Mouse (Mus musculus) bone marrow, adult 2 months (tissue): ENCODE data around the gene Lsamp. TPM values are rescaled to one million over a fixed set of nuclear protein-coding genes. Genes with fewer than 3 reads are reported as not detected.

Experiments
- H3K27ac ChIP-seq: fragments of 200-500 bp; 2 replicates; pipeline ENCODE4 v1.5.1; 2012; ENCODE audit warnings: low read depth, mild to moderate bottlenecking, control low read depth, inconsistent platforms, low read length; ENCODE audit not compliant: control insufficient read depth, poor library complexity, insufficient read depth
- H3K4me1 ChIP-seq: fragments of 200-500 bp; 2 replicates; pipeline ENCODE4 v1.6.1; 2011; ENCODE audit warnings: low read length; ENCODE audit not compliant: control insufficient read depth, insufficient read depth
- H3K4me3 ChIP-seq: fragments of 200-500 bp; replicated peaks from 2 replicates; pipeline ENCODE3; 2011; ENCODE audit warnings: mild to moderate bottlenecking, low read depth, low read length, control low read depth; ENCODE audit not compliant: control insufficient read depth
- CTCF ChIP-seq: fragments of 200-500 bp; IDR thresholded peaks from 2 replicates; pipeline ENCODE4 v1.5.1; 2011; ENCODE audit warnings: low read length, control low read depth; ENCODE audit not compliant: control insufficient read depth, insufficient read depth
- POLR2A ChIP-seq: fragments of 200-500 bp; IDR thresholded peaks from 2 replicates; pipeline ENCODE4 v1.6.1; 2011; ENCODE audit warnings: low read depth, mild to moderate bottlenecking, control low read depth, low read length, borderline replicate concordance; ENCODE audit not compliant: control insufficient read depth
- WGBS: fragments of 180-500 bp; shearing (Covaris S2); methylation state at CpG from one replicate; pipeline ENCODE4 v1.1.7; 2018; 5-methylcytosine and 5-hydroxymethylcytosine counted together
- polyA plus RNA-seq: library from polyadenylated mRNA; stranded (reverse); fragments of >200 nt; gene quantifications from 2 replicates; pipeline ENCODE4 v1.2.4, GENCODE M21; 2011; ENCODE audit warnings: low replicate concordance; ENCODE audit not compliant: missing spikeins, insufficient read depth, insufficient read length

Gene Lsamp
- polyA plus RNA-seq, 1 experiment, result not detected

DNA sequence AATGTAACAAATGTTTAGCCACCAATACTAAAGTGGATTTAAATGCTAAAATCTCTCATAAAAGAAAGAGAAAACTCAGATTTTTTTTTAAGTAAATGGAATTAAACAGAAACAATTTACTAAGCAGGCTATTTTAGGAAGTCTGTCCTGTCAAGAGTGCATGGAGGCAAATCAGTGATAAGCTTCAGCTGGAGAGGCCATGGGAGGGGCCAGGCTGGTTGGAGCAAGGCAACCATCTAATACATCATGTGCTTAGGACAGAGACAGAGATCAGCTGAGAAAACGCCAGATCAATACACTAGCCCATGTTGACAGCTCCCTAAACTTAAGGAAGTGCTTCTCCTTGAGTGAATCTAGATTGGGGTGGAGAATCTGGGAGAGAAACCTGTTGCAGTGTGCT lies 1793.4 kb downstream of the Lsamp start:
- H3K4me1 ChIP-seq, result no peaks in the 10 kb centered on the region
- no peak overlapping the region for H3K4me3 ChIP-seq
- TF ChIP-seq POLR2A, result no peak
- TF ChIP-seq CTCF, result no peak
- WGBS, result 78% methylated on average over 1 of the region's 1 CpGs
- H3K27ac ChIP-seq, result no peak overlapping the region

DNA sequence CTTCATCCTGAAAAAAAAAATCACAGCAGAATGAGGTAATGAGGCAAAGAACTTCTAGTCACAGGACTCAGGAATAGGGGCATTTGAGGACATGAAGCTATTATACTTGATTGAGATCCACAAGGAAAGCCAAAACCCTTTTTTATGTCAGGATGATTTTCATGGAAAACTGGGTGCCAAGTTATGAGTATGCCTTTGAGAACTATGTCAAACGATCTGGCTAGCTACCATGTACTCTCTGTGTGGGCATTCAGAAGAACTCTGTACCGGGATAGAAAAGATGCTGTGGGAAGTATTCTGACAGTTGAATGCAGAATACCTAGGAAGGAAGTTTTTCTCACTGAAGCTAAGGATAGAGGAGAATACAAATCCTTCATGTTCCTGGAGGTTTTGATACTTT lies 1801.4 kb downstream of the Lsamp start:
- H3K4me3 ChIP-seq, result no peak overlapping the region
- 73% methylated on average over 2 of the region's 2 CpGs for WGBS
- TF ChIP-seq POLR2A (no peak), CTCF (no peak)
- no peaks in the 10 kb centered on the region for H3K4me1 ChIP-seq
- H3K27ac ChIP-seq, result no peak overlapping the region

DNA sequence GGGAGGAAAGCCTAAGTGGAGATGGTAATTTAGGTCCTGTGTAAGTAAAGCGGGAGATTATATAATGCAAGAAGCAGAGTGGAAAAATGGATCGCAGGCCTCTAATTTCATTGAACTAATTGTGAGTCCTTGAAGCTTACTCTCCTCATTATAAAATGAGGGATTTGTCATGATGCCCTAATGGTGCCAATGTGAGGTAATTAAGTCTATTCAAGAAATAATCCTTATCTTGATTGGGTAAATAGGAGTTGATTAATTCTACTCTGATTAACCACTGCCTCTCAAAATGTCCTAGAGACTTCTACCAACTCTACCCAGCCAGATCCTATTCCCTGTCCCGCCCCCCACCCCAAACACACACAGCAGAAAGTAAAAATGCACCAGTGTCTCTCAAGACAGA lies 1802.5 kb downstream of the Lsamp start:
- no peak overlapping the region for H3K4me3 ChIP-seq
- H3K4me1 ChIP-seq, result no peaks in the 10 kb centered on the region
- H3K27ac ChIP-seq, result no peak overlapping the region
- TF ChIP-seq POLR2A (no peak), CTCF (no peak)
- 77% methylated on average over 3 of the region's 3 CpGs for WGBS

DNA sequence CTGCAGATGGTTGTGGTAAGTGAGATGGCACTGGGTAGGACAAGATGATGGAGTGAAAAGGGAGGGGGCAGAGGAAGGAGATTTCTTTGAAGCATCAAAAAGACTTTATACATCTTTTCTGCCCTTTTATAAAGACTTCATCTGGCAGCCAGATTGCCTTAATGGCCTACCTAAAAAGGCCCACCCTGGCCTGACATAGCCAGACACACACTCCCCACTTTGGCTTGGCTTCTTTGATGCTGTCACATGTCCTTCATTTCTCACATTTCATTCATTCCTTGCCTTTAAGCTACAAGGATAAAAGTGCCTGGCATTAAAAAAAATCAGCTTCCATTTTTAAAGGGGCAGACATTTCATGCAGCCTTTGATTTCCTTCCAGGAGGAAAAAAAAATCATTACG lies 1803.0 kb downstream of the Lsamp start:
- no peak for TF ChIP-seq CTCF
- TF ChIP-seq POLR2A, result no peak
- Histone ChIP-seq H3K4me3 (no peak overlapping the region), H3K27ac (no peak overlapping the region), H3K4me1 (no peaks in the 10 kb centered on the region)
- WGBS, result 71% methylated on average over 1 of the region's 1 CpGs

DNA sequence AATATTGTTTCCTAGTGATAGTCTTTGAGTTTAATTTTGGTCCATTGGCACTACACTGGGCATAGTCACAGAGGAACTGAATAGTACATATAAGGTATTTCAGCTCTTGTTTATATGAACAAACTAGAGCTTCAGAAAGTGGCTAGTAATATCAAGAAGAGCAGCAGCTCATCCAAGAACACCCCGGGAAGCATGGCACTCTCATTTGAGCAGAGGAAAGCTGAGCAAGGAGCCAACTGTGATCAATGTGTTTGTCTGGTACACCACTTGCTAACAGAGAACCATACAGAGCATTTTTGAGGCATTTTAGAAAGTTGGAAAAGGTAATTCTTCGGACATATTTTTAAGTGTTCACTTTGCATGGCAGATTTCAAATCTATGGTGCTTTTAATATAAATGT lies 1805.9 kb downstream of the Lsamp start:
- no peaks in the 10 kb centered on the region for H3K4me1 ChIP-seq
- no peak for TF ChIP-seq CTCF
- no peak overlapping the region for H3K4me3 ChIP-seq
- H3K27ac ChIP-seq, result no peak overlapping the region
- 69% methylated on average over 2 of the region's 2 CpGs for WGBS

DNA sequence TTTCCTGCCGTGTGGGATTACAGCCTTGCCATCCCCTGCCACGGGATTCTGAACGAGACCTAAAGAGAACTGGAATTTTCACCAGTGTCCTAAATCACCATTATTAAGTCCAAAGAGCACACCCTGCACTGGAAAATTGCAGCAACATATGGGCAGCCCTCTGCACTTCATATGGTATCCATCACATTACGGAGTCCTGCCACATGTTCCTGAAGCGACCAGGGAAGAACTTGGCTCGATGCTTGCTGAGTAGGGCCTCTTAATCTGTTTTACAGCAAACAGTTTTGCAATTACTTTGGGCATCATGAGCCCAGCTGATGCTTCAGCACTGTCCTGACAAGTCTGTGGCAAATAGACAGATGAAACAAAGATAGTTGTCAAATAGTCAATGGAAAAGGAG lies 1836.2 kb downstream of the Lsamp start:
- H3K4me1 ChIP-seq, result no peaks in the 10 kb centered on the region
- H3K4me3 ChIP-seq, result no peak overlapping the region
- H3K27ac ChIP-seq, result no peak overlapping the region
- WGBS, result 86% methylated on average over 6 of the region's 6 CpGs
- TF ChIP-seq CTCF (no peak), POLR2A (no peak)

DNA sequence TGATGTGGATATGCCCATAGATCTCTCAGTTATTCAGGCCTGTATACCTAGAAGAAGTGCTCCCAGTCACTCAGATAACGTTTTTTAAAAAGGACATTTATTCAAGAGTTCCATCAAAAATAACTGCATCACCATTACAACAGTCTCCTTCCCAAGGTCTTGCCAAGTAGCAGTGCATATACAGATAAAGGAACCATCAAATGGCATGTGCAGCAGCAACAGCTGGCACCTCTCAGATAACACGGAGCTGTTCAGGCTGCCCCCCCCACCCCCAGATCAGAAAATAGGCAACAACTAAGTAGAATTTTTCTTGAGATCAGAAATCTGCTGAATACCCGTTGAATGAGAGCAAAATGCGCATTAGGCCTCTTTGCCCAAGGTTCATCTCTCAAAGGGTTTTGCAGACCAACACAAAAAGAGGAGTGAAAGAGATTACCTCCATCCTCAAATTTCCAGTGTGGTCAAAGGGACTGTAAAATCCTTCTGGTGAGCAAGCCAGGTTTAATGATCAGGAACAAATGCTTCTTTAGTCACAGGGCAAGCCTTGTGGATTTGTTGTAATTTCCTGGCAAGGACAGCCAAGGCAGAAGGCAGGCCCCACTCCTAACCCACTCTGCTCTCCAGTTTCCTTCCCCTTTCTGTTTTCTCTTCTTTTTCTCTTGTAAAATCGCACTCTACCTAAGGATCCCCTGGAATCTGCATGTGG lies 1842.9 kb downstream of the Lsamp start:
- 46% methylated on average over 5 of the region's 5 CpGs for WGBS
- TF ChIP-seq CTCF (no peak), POLR2A (no peak)

DNA sequence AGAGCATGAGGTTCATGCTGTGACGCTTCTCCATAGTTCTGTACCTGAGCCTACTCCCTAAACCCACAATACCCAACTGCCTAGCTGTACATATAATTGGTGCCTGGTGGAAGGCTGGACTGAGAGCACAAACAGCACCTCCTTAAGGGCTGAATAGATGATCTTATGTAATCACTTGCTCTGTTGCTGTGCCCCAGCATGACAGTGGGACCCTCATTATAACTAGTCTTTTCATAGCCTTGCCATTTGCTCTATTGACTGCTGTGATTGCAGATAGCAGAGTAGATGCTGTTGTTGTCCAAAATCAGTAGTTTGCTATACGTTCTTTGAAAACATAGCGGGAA lies 1843.4 kb downstream of the Lsamp start:
- 74% methylated on average over 3 of the region's 3 CpGs for WGBS
- Histone ChIP-seq H3K4me3 (no peak overlapping the region), H3K27ac (no peak overlapping the region), H3K4me1 (no peaks in the 10 kb centered on the region)
- TF ChIP-seq POLR2A, result no peak
- no peak for TF ChIP-seq CTCF

More for the DNA sequence above, 1842.9 kb downstream of the Lsamp start:
- H3K27ac ChIP-seq, result no peak overlapping the region
- H3K4me3 ChIP-seq, result no peak overlapping the region
- no peaks in the 10 kb centered on the region for H3K4me1 ChIP-seq

DNA sequence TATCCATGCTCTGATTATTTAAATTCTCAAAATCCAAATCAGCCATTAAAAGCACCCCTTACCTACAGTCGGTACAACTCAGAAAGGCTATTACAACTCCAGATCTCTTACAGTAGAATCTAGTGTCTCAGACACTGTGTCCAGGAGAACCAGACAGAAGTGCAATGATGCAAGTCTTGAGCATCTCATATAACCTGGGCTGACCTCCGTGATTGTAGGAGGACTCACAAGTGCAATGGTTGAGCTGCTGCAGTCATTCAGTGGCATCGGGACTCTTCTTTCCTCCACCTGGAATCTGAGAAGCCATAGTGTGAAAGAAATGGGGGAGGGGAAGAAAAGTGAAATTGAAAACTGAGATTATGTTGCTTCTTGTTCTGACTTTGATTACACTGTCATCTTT lies 1850.5 kb downstream of the Lsamp start:
- Histone ChIP-seq H3K4me1 (no peaks in the 10 kb centered on the region), H3K4me3 (no peak overlapping the region), H3K27ac (no peak overlapping the region)
- no peak for TF ChIP-seq CTCF
- no peak for TF ChIP-seq POLR2A
- WGBS, result 73% methylated on average over 3 of the region's 3 CpGs
